8 mouse cellular contexts compared by ENCODE assay signal in genomic region chr11:118417496-118417895, GRCm38 (mm10). TPM values are rescaled to one million over a fixed set of nuclear protein-coding genes. Genes with fewer than 3 reads are reported as not detected.
DNase-seq lines count a peak whose midpoint lies in the region; ATAC-seq and TF ChIP-seq lines count a peak whose summit lies in the region.

No protein-coding gene starts in this region.

- peak overlapping the region; percentile 83 for H3K4me2 ChIP-seq in heart, postnatal 0 days (ENCODE audit: low read depth, low read length)
- peak overlapping the region; percentile 87 for H3K4me2 ChIP-seq in hindbrain, embryonic 15.5 days
- peak overlapping the region; percentile 89 for H3K4me2 ChIP-seq in midbrain, embryonic 13.5 days (replicated peaks)

- H3K4me1 ChIP-seq in heart, postnatal 0 days (ENCODE audit: control insufficient read depth, insufficient read depth), result peaks cover 6% of the 10 kb centered on the region
- peaks cover 36% of the 10 kb centered on the region for H3K4me1 ChIP-seq in embryonic facial prominence, embryonic 10.5 days
- H3K4me1 ChIP-seq in hindbrain, embryonic 15.5 days (replicated peaks), result peaks cover 42% of the 10 kb centered on the region
- peaks cover 37% of the 10 kb centered on the region for H3K4me1 ChIP-seq in midbrain, embryonic 13.5 days (replicated peaks)

- no peak for TF ChIP-seq CTCF in heart, postnatal 0 days (IDR thresholded peaks at IDR 0.05; ENCODE audit: low read depth)

- ATAC-seq in heart, postnatal 0 days (ENCODE audit: insufficient read depth, low read depth), result no peak
- ATAC-seq in hindbrain, embryonic 15.5 days (ENCODE audit: low FRiP score, low read depth), result no peak
- ATAC-seq in midbrain, embryonic 13.5 days, result no peak
- no peak for ATAC-seq in erythroid progenitor cell, adult 5-6 weeks (replicated peaks; ENCODE audit: low FRiP score, poor library complexity, severe bottlenecking)

- H3K27me3 ChIP-seq in heart, postnatal 0 days (ENCODE audit: control insufficient read depth, insufficient read depth, low read length), result no peaks in the 10 kb centered on the region
- H3K27me3 ChIP-seq in embryonic facial prominence, embryonic 10.5 days (replicated peaks; ENCODE audit: low read depth, poor library complexity, severe bottlenecking), result no peaks in the 10 kb centered on the region
- no peaks in the 10 kb centered on the region; the same call in 1 of the 2 replicates for H3K27me3 ChIP-seq in hindbrain, embryonic 15.5 days
- no peaks in the 10 kb centered on the region for H3K27me3 ChIP-seq in midbrain, embryonic 13.5 days

- 0 out of 2 replicates have a peak overlapping the region, but pooled peaks have one; percentile 93 for H3K4me3 ChIP-seq in heart, postnatal 0 days (ENCODE audit: low read depth, low read length)
- peak overlapping the region; percentile 97 for H3K4me3 ChIP-seq in embryonic facial prominence, embryonic 10.5 days
- H3K4me3 ChIP-seq in hindbrain, embryonic 15.5 days, result peak overlapping the region; percentile 78; the same call in 1 of the 2 replicates
- peak overlapping the region; percentile 72 for H3K4me3 ChIP-seq in midbrain, embryonic 13.5 days (replicated peaks)

- DNase-seq in heart, postnatal 0 days (ENCODE audit: low spot score), result no peak
- DNase-seq in heart, adult 9 months (ENCODE audit: low spot score in 2 of 2), result no peak
- no peak for DNase-seq in embryonic facial prominence, embryonic 10.5 days (ENCODE audit: low spot score)
- no peak for DNase-seq in B cell, adult 2 months
- no peak for DNase-seq in cerebellum, postnatal 25 days

- peaks cover 8% of the 10 kb centered on the region; the same call in 1 of the 2 replicates for H3K36me3 ChIP-seq in heart, postnatal 0 days (replicated peaks; ENCODE audit: control insufficient read depth, insufficient read depth, low read length)
- peaks cover 38% of the 10 kb centered on the region for H3K36me3 ChIP-seq in embryonic facial prominence, embryonic 10.5 days (replicated peaks)
- H3K36me3 ChIP-seq in hindbrain, embryonic 15.5 days, result no peaks in the 10 kb centered on the region
- peaks cover 20% of the 10 kb centered on the region for H3K36me3 ChIP-seq in midbrain, embryonic 13.5 days

- no peaks in the 10 kb centered on the region for H3K9me3 ChIP-seq in heart, postnatal 0 days (replicated peaks; ENCODE audit: control insufficient read depth, low read length)
- no peaks in the 10 kb centered on the region for H3K9me3 ChIP-seq in embryonic facial prominence, embryonic 10.5 days
- no peaks in the 10 kb centered on the region for H3K9me3 ChIP-seq in hindbrain, embryonic 15.5 days
- H3K9me3 ChIP-seq in midbrain, embryonic 13.5 days, result no peaks in the 10 kb centered on the region

- H3K27ac ChIP-seq in heart, postnatal 0 days (ENCODE audit: low read depth), result no peak overlapping the region
- no peak overlapping the region; the same call in 1 of the 2 replicates for H3K27ac ChIP-seq in embryonic facial prominence, embryonic 10.5 days (replicated peaks)
- H3K27ac ChIP-seq in hindbrain, embryonic 15.5 days (replicated peaks), result no peak overlapping the region
- H3K27ac ChIP-seq in midbrain, embryonic 13.5 days, result no peak overlapping the region

- peak overlapping the region; percentile 94 for H3K9ac ChIP-seq in heart, postnatal 0 days (replicated peaks; ENCODE audit: low read depth, low read length)
- no peak overlapping the region for H3K9ac ChIP-seq in hindbrain, embryonic 15.5 days
- H3K9ac ChIP-seq in midbrain, embryonic 13.5 days (replicated peaks), result peak overlapping the region; percentile 91; the same call in 1 of the 2 replicates

- WGBS in heart, postnatal 0 days, result 86% methylated on average over 9 of the region's 9 CpGs
- whole genome bisulfite sequencing in embryonic facial prominence, embryonic 10.5 days, result 91% methylated on average over 9 of the region's 9 CpGs
- 89% methylated on average over 9 of the region's 9 CpGs for WGBS in hindbrain, embryonic 15.5 days
- WGBS in midbrain, embryonic 13.5 days, result 94% methylated on average over 9 of the region's 9 CpGs

- no peak for TF ChIP-seq EP300 in heart, postnatal 0 days (IDR thresholded peaks at IDR 0.05; ENCODE audit: low read depth)

RNA-seq across cellular contexts. Expression of gene Cant1, which starts 1.4 kb away (rescaled TPM):
- total RNA-seq in heart, postnatal 0 days (2014; rRNA removed; ENCODE audit: low replicate concordance), result 28.3 and 35.5 TPM in 2 replicates
- 10.4 and 12.6 TPM in 2 replicates for polyA plus RNA-seq in heart, postnatal 0 days (2015; fragmentation: Nextera tagmentation; extraction: Ambion mirVana)
- 20.2 and 20.8 TPM in 2 replicates for polyA plus RNA-seq in embryonic facial prominence, embryonic 10.5 days (2016; fragmentation: Nextera tagmentation; extraction: Ambion mirVana)
- polyA plus RNA-seq in hindbrain, embryonic 15.5 days (2015; fragmentation: Nextera tagmentation; extraction: Ambion mirVana), result 30.8 and 33.7 TPM in 2 replicates
- 23.5 and 26.0 TPM in 2 replicates for polyA plus RNA-seq in midbrain, embryonic 13.5 days (2015; fragmentation: Nextera tagmentation; extraction: Ambion mirVana)
- 5.4 and 8.0 TPM in 2 replicates for total RNA-seq in erythroid progenitor cell, adult 5-6 weeks (2015; ENCODE audit: low replicate concordance)
- 6.9 and 11.3 TPM in 2 replicates for total RNA-seq in erythroid progenitor cell, adult 5-6 weeks (2017; ENCODE audit: low replicate concordance)

RNA-seq across cellular contexts. Expression of gene C1qtnf1, which starts 10.5 kb away (rescaled TPM):
- 5.8 and 12.6 TPM in 2 replicates for total RNA-seq in heart, postnatal 0 days (2014; rRNA removed; ENCODE audit: low replicate concordance)
- 7.8 and 8.3 TPM in 2 replicates for polyA plus RNA-seq in heart, postnatal 0 days (2015; fragmentation: Nextera tagmentation; extraction: Ambion mirVana)
- polyA plus RNA-seq in embryonic facial prominence, embryonic 10.5 days (2016; fragmentation: Nextera tagmentation; extraction: Ambion mirVana), result 2.6 and 3.4 TPM in 2 replicates
- polyA plus RNA-seq in hindbrain, embryonic 15.5 days (2015; fragmentation: Nextera tagmentation; extraction: Ambion mirVana), result 5.1 and 5.3 TPM in 2 replicates
- polyA plus RNA-seq in midbrain, embryonic 13.5 days (2015; fragmentation: Nextera tagmentation; extraction: Ambion mirVana), result 2.5 and 2.8 TPM in 2 replicates
- not detected in 2 replicates for total RNA-seq in erythroid progenitor cell, adult 5-6 weeks (2015; ENCODE audit: low replicate concordance)
- not detected in 2 replicates for total RNA-seq in erythroid progenitor cell, adult 5-6 weeks (2017; ENCODE audit: low replicate concordance)

RNA-seq across cellular contexts. Expression of gene Lgals3bp, which starts 15.6 kb away (rescaled TPM):
- 77.9 and 83.1 TPM in 2 replicates for total RNA-seq in heart, postnatal 0 days (2014; rRNA removed; ENCODE audit: low replicate concordance)
- 27.6 and 28.6 TPM in 2 replicates for polyA plus RNA-seq in heart, postnatal 0 days (2015; fragmentation: Nextera tagmentation; extraction: Ambion mirVana)
- 0.86 and 0.88 TPM in 2 replicates for polyA plus RNA-seq in embryonic facial prominence, embryonic 10.5 days (2016; fragmentation: Nextera tagmentation; extraction: Ambion mirVana)
- 5.9 and 8.3 TPM in 2 replicates for polyA plus RNA-seq in hindbrain, embryonic 15.5 days (2015; fragmentation: Nextera tagmentation; extraction: Ambion mirVana)
- 1.7 and 2.3 TPM in 2 replicates for polyA plus RNA-seq in midbrain, embryonic 13.5 days (2015; fragmentation: Nextera tagmentation; extraction: Ambion mirVana)
- total RNA-seq in erythroid progenitor cell, adult 5-6 weeks (2015; ENCODE audit: low replicate concordance), result 31.9 and 57.7 TPM in 2 replicates
- 21.6 and 56.7 TPM in 2 replicates for total RNA-seq in erythroid progenitor cell, adult 5-6 weeks (2017; ENCODE audit: low replicate concordance)

RNA-seq across cellular contexts. Expression of gene Engase, which starts 59.1 kb away (rescaled TPM):
- 9.1 and 12.0 TPM in 2 replicates for total RNA-seq in heart, postnatal 0 days (2014; rRNA removed; ENCODE audit: low replicate concordance)
- polyA plus RNA-seq in heart, postnatal 0 days (2015; fragmentation: Nextera tagmentation; extraction: Ambion mirVana), result 3.0 and 3.6 TPM in 2 replicates
- polyA plus RNA-seq in embryonic facial prominence, embryonic 10.5 days (2016; fragmentation: Nextera tagmentation; extraction: Ambion mirVana), result 7.9 and 8.5 TPM in 2 replicates
- 6.8 and 7.7 TPM in 2 replicates for polyA plus RNA-seq in hindbrain, embryonic 15.5 days (2015; fragmentation: Nextera tagmentation; extraction: Ambion mirVana)
- polyA plus RNA-seq in midbrain, embryonic 13.5 days (2015; fragmentation: Nextera tagmentation; extraction: Ambion mirVana), result 6.3 and 6.4 TPM in 2 replicates
- total RNA-seq in erythroid progenitor cell, adult 5-6 weeks (2015; ENCODE audit: low replicate concordance), result not detected in 2 replicates
- 9.4 TPM in 1 of 2 replicates, not detected in the other for total RNA-seq in erythroid progenitor cell, adult 5-6 weeks (2017; ENCODE audit: low replicate concordance)
